Mouse (Mus musculus): Measurements from ENCODE around the gene Strip2. TPM values are rescaled to one million over a fixed set of nuclear protein-coding genes. Genes with fewer than 3 reads are reported as not detected.

The Strip2 gene
- polyA plus RNA-seq, 1 experiment from 2014 or later = 0.99 TPM

DNA sequence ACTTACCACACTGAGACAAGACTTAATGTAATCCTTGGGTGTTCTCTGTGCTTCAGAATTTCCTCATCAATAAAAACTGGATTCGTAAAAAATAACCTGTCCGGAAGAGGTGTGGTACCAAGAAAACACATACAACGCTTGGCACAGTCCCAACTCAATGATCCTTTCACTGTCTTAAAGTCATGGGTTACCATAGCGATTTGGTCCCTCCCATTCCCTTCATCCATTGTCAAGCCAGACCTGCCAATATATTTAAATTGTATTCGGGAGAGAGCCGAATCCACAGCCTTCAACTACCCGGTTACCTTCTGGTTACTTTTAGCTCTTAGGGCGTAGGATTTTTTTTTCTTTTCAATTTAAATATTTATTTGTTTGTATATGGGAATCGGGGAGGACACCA is 976 bp upstream of the Strip2 start:
- no peaks in the 10 kb centered on the region for H3K4me1 ChIP-seq (replicated peaks; ENCODE audit: control insufficient read depth, insufficient read depth, low read length)
- no peak overlapping the region for H3K27ac ChIP-seq (ENCODE audit: low read depth, low read length)
- DNase-seq (ENCODE audit: low spot score) (peak; percentile 18), ATAC-seq (ENCODE audit: low FRiP score) (no peak)
- no peak overlapping the region for H3K9ac ChIP-seq (ENCODE audit: low read depth, low read length)
- no peak overlapping the region for H3K4me2 ChIP-seq (replicated peaks; ENCODE audit: low read depth, low read length)
- H3K4me3 ChIP-seq (ENCODE audit: low read depth, low read length) = no peak overlapping the region
- H3K27me3 ChIP-seq (ENCODE audit: control insufficient read depth, insufficient read depth, low read length) = no peaks in the 10 kb centered on the region; the same call in 1 of the 2 replicates
- 33% methylated on average over 9 of the region's 9 CpGs for WGBS
- H3K36me3 ChIP-seq (ENCODE audit: control insufficient read depth, insufficient read depth, low read length) = no peaks in the 10 kb centered on the region
- H3K9me3 ChIP-seq (ENCODE audit: control insufficient read depth, low read length) = no peaks in the 10 kb centered on the region

DNA sequence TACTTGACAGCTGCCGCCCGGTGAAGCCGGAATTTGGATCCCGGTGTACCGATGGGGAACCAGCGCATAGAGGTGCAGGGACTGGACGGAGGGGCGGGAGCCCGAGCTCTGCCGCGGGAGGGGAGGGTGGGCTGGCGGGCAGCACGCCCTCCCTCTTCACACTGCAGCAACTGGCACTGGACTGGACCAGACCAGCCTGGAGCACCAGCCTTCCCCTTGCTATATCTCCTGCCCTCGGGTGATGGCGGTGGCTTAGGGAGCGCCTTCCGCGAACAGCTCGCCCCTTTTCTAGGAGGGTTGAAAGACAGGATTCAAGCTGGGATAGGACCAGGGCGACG is 540 bp downstream of the Strip2 start:
- no peak overlapping the region for H3K27ac ChIP-seq (ENCODE audit: low read depth, low read length)
- no peaks in the 10 kb centered on the region for H3K4me1 ChIP-seq (replicated peaks; ENCODE audit: control insufficient read depth, insufficient read depth, low read length)
- ATAC-seq (ENCODE audit: low FRiP score) = peak; percentile 80
- peak overlapping the region; percentile 82 for H3K4me2 ChIP-seq (replicated peaks; ENCODE audit: low read depth, low read length)
- H3K4me3 ChIP-seq (ENCODE audit: low read depth, low read length) = peak overlapping the region; percentile 61
- no peaks in the 10 kb centered on the region for H3K9me3 ChIP-seq (ENCODE audit: control insufficient read depth, low read length)
- H3K36me3 ChIP-seq (ENCODE audit: control insufficient read depth, insufficient read depth, low read length) = no peaks in the 10 kb centered on the region
- WGBS = 0% methylated on average over 17 of the region's 21 CpGs
- H3K27me3 ChIP-seq (ENCODE audit: control insufficient read depth, insufficient read depth, low read length) = no peaks in the 10 kb centered on the region; the same call in 1 of the 2 replicates
- H3K9ac ChIP-seq (ENCODE audit: low read depth, low read length) = peak overlapping the region; percentile 35
- no peak for DNase-seq (ENCODE audit: low spot score)

DNA sequence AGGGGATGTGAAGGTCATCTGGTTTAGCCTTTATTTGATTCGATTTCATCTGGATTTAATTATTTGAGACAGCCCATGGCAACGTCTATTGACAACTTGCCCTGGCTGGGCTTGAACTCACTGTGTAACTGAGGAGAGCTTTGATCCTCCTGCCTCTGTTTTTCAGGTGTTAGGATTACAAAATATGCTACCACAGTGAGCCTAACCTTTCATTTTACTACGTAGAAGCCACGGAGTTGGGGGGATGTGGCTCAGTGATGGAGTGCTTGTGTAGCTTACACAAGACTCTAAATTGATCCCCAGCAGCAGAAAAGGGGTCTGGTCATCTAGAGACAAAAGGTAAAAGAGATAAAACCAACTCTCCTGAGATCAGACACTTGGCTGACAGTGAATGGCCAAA is 1.1 kb downstream of the Strip2 start:
- Histone ChIP-seq H3K4me3 (ENCODE audit: low read depth, low read length) (no peak overlapping the region), H3K9me3 (ENCODE audit: control insufficient read depth, low read length) (no peaks in the 10 kb centered on the region), H3K36me3 (ENCODE audit: control insufficient read depth, insufficient read depth, low read length) (no peaks in the 10 kb centered on the region), H3K4me2 (replicated peaks; ENCODE audit: low read depth, low read length) (no peak overlapping the region), H3K4me1 (replicated peaks; ENCODE audit: control insufficient read depth, insufficient read depth, low read length) (no peaks in the 10 kb centered on the region), H3K27me3 (ENCODE audit: control insufficient read depth, insufficient read depth, low read length) (no peaks in the 10 kb centered on the region; the same call in 1 of the 2 replicates), H3K27ac (ENCODE audit: low read depth, low read length) (no peak overlapping the region), H3K9ac (ENCODE audit: low read depth, low read length) (no peak overlapping the region)
- 51% methylated on average over 4 of the region's 4 CpGs for WGBS
- no peak for ATAC-seq (ENCODE audit: low FRiP score)
- DNase-seq (ENCODE audit: low spot score) = peak; percentile 25

DNA sequence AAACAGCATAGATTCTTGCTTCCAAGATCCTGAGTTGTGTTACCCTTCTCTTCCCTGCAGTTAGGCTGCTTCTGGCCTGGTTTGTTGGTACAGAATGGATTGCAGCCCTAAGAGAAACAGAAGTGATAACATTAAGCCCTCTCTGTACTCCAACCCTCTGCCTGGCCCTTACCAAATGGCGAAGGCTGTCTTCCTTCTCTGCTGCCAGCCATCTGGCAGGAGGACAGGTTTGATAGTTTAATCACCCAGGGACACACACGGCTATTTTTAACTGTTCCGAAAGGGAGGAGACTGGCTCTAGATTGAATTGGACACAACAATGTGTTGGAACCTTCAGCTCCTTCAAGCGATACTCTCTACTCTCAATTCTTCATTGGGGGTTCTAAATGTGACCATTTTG is 6.7 kb downstream of the Strip2 start:
- no peak overlapping the region for H3K27ac ChIP-seq (ENCODE audit: low read depth, low read length)
- H3K9me3 ChIP-seq (ENCODE audit: control insufficient read depth, low read length) = no peaks in the 10 kb centered on the region
- WGBS = 87% methylated on average over 4 of the region's 4 CpGs
- H3K9ac ChIP-seq (ENCODE audit: low read depth, low read length) = no peak overlapping the region
- no peak for DNase-seq (ENCODE audit: low spot score)
- no peak for ATAC-seq (ENCODE audit: low FRiP score)
- no peak overlapping the region for H3K4me2 ChIP-seq (replicated peaks; ENCODE audit: low read depth, low read length)
- no peaks in the 10 kb centered on the region for H3K36me3 ChIP-seq (ENCODE audit: control insufficient read depth, insufficient read depth, low read length)
- no peaks in the 10 kb centered on the region; the same call in 1 of the 2 replicates for H3K27me3 ChIP-seq (ENCODE audit: control insufficient read depth, insufficient read depth, low read length)
- H3K4me1 ChIP-seq (replicated peaks; ENCODE audit: control insufficient read depth, insufficient read depth, low read length) = no peaks in the 10 kb centered on the region
- H3K4me3 ChIP-seq (ENCODE audit: low read depth, low read length) = no peak overlapping the region

DNA sequence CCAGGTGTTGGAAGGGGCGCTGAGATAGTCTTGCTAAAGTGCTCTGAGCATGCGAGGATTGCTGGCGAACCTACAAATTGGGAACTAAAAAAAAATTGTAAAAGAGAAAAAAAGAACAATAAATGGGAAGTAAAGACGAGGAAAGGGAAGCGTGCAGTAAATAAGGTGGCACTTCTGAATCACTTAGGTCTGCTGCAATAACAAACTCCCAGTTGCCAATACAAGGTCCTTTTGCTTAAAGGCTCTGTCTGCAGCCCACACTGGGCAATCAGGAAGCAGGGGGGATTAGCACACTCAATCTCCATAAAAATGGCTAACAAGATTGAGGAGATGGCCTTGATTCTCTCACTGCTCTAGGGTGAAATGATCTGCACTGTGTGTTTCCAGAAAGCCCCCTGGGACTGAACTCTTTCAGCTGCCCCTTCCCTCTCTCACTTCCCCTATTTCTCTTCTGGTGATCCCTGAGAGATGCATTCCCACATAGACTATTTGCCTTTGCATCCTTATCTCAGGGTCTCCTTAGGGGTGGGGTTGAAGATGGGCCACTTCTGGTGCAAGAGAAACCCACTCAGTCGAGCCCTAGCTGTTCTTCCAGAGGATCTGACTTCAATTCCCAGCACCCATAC is 8.9 kb downstream of the Strip2 start:
- Histone ChIP-seq H3K4me2 (replicated peaks; ENCODE audit: low read depth, low read length) (no peak overlapping the region), H3K27ac (ENCODE audit: low read depth, low read length) (no peak overlapping the region), H3K36me3 (ENCODE audit: control insufficient read depth, insufficient read depth, low read length) (no peaks in the 10 kb centered on the region), H3K4me3 (ENCODE audit: low read depth, low read length) (no peak overlapping the region), H3K9ac (ENCODE audit: low read depth, low read length) (no peak overlapping the region), H3K27me3 (ENCODE audit: control insufficient read depth, insufficient read depth, low read length) (no peaks in the 10 kb centered on the region), H3K9me3 (ENCODE audit: control insufficient read depth, low read length) (no peaks in the 10 kb centered on the region), H3K4me1 (replicated peaks; ENCODE audit: control insufficient read depth, insufficient read depth, low read length) (no peaks in the 10 kb centered on the region)
- ATAC-seq (ENCODE audit: low FRiP score) (no peak), DNase-seq (ENCODE audit: low spot score) (no peak)
- 76% methylated on average over 6 of the region's 6 CpGs for WGBS

DNA sequence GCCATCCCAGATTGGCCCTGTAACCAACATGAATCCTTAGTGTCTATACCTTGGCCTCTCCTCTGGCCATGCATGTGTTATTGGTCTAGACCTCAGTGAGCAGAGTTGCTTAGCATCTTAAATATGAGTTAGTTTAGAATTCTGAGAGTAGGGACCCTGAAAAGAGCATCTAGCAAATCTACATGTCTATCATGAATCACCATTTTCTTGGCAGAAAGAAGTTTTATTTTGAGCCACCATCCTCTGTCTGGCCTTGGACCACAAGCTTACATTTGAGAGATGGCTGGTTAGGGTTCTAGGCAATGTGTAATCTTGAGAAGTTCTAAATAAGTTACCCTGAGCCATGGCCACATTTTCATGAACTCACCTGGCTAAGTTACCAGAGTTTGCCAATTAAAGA is 13.3 kb downstream of the Strip2 start:
- no peaks in the 10 kb centered on the region for H3K36me3 ChIP-seq (ENCODE audit: control insufficient read depth, insufficient read depth, low read length)
- H3K27me3 ChIP-seq (ENCODE audit: control insufficient read depth, insufficient read depth, low read length) = no peaks in the 10 kb centered on the region
- DNase-seq (ENCODE audit: low spot score) (no peak), ATAC-seq (ENCODE audit: low FRiP score) (no peak)
- H3K9me3 ChIP-seq (ENCODE audit: control insufficient read depth, low read length) = no peaks in the 10 kb centered on the region
- H3K9ac ChIP-seq (ENCODE audit: low read depth, low read length) = no peak overlapping the region
- no peak overlapping the region for H3K27ac ChIP-seq (ENCODE audit: low read depth, low read length)
- no peaks in the 10 kb centered on the region for H3K4me1 ChIP-seq (replicated peaks; ENCODE audit: control insufficient read depth, insufficient read depth, low read length)
- no peak overlapping the region for H3K4me3 ChIP-seq (ENCODE audit: low read depth, low read length)
- H3K4me2 ChIP-seq (replicated peaks; ENCODE audit: low read depth, low read length) = no peak overlapping the region

DNA sequence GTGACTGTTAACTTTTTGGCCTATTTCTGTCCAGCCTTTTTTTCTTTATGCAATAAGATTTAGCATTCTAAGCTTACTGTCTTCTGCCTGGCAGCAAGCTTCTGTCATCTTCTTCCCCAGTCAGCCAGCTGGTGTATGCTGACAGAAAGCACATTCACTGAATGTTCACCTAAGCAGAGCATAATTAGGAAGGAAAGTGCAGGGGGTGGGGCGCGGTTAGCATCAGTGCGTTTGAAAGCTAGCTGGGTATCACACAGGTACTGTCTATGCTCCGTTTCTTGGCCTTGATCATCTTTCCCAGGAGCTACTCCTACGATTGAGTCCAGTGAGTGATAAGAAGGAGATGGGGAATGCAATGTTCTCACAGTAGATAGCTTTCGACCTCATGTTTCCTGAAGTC is 13.9 kb downstream of the Strip2 start:
- H3K9me3 ChIP-seq (ENCODE audit: control insufficient read depth, low read length) = no peaks in the 10 kb centered on the region
- H3K27ac ChIP-seq (ENCODE audit: low read depth, low read length) = no peak overlapping the region
- DNase-seq (ENCODE audit: low spot score) (no peak), ATAC-seq (ENCODE audit: low FRiP score) (no peak)
- no peaks in the 10 kb centered on the region for H3K4me1 ChIP-seq (replicated peaks; ENCODE audit: control insufficient read depth, insufficient read depth, low read length)
- H3K27me3 ChIP-seq (ENCODE audit: control insufficient read depth, insufficient read depth, low read length) = no peaks in the 10 kb centered on the region
- no peak overlapping the region for H3K9ac ChIP-seq (ENCODE audit: low read depth, low read length)
- no peak overlapping the region for H3K4me2 ChIP-seq (replicated peaks; ENCODE audit: low read depth, low read length)
- H3K36me3 ChIP-seq (ENCODE audit: control insufficient read depth, insufficient read depth, low read length) = no peaks in the 10 kb centered on the region
- H3K4me3 ChIP-seq (ENCODE audit: low read depth, low read length) = no peak overlapping the region
- WGBS = 82% methylated on average over 6 of the region's 6 CpGs

DNA sequence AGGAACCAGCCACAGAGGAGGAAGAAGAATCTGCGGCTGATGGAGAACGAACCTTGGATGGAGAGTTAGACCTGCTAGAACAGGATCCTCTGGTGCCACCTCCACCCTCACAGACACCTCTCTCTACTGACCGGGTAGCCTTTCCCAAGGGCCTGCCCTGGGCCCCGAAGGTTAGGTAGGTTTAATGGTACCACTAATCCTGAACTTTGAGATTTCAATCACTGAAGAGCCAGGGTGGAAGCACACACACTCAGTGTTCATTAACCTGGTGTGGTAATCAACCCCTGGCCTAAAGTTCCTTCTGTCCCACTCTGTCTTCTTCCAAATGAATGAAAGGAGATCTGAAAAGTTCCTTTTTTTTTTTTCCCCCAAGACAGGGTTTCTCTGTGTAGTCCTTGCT is 14.4 kb downstream of the Strip2 start:
- H3K4me2 ChIP-seq (replicated peaks; ENCODE audit: low read depth, low read length) = no peak overlapping the region
- WGBS = 83% methylated on average over 4 of the region's 4 CpGs
- ATAC-seq (ENCODE audit: low FRiP score) = no peak

DNA sequence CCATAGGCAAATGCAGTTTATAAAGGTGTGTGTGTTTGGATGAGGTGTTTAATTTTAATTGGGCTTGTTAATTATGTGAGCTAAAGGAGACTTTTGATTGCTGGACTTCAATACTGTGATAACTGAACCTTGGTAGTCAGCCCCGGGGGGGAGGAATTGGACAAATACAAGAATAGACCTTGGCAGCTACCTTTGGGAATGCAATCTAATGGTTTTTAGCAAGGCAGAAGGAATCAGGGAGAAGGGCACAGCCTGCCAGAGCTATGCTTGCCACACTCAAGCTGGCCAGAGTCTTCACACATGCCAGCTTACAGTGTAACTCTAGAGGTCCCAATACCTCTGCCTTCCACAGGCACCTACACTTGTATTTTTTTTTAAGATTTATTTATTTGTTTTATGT is 18.9 kb downstream of the Strip2 start:
- Histone ChIP-seq H3K4me3 (ENCODE audit: low read depth, low read length) (no peak overlapping the region), H3K9ac (ENCODE audit: low read depth, low read length) (no peak overlapping the region), H3K4me1 (replicated peaks; ENCODE audit: control insufficient read depth, insufficient read depth, low read length) (no peaks in the 10 kb centered on the region), H3K27me3 (ENCODE audit: control insufficient read depth, insufficient read depth, low read length) (no peaks in the 10 kb centered on the region), H3K36me3 (ENCODE audit: control insufficient read depth, insufficient read depth, low read length) (no peaks in the 10 kb centered on the region), H3K27ac (ENCODE audit: low read depth, low read length) (no peak overlapping the region), H3K9me3 (ENCODE audit: control insufficient read depth, low read length) (no peaks in the 10 kb centered on the region), H3K4me2 (replicated peaks; ENCODE audit: low read depth, low read length) (no peak overlapping the region)
- WGBS = 95% methylated on average over 1 of the region's 1 CpGs
- ATAC-seq (ENCODE audit: low FRiP score) (no peak), DNase-seq (ENCODE audit: low spot score) (no peak)

More for the DNA sequence above, 14.4 kb downstream of the Strip2 start:
- Histone ChIP-seq H3K4me3 (ENCODE audit: low read depth, low read length) (no peak overlapping the region), H3K9me3 (ENCODE audit: control insufficient read depth, low read length) (no peaks in the 10 kb centered on the region), H3K27ac (ENCODE audit: low read depth, low read length) (no peak overlapping the region), H3K36me3 (ENCODE audit: control insufficient read depth, insufficient read depth, low read length) (no peaks in the 10 kb centered on the region), H3K9ac (ENCODE audit: low read depth, low read length) (no peak overlapping the region), H3K4me1 (replicated peaks; ENCODE audit: control insufficient read depth, insufficient read depth, low read length) (no peaks in the 10 kb centered on the region), H3K27me3 (ENCODE audit: control insufficient read depth, insufficient read depth, low read length) (no peaks in the 10 kb centered on the region)
- DNase-seq (ENCODE audit: low spot score) = no peak

All from hindbrain, embryonic 11.5 days (tissue).